Mouse (Mus musculus) c-Kit-positive CD71-positive TER-119-negative erythroid progenitor cells, embryonic 14.5 days (primary cell): ENCODE results near the gene Vmn2r48.
"Not testable (repeated sequence)": the region's sequence is repeated elsewhere in the genome, so short reads cannot be mapped to it uniquely, and the experiment has no call there.

Experiments
- DNase-seq: peaks from one replicate; pipeline ENCODE4 v3.0.0-alpha.2; 2013; ENCODE audit warnings: low read depth

The Vmn2r48 gene

DNA sequence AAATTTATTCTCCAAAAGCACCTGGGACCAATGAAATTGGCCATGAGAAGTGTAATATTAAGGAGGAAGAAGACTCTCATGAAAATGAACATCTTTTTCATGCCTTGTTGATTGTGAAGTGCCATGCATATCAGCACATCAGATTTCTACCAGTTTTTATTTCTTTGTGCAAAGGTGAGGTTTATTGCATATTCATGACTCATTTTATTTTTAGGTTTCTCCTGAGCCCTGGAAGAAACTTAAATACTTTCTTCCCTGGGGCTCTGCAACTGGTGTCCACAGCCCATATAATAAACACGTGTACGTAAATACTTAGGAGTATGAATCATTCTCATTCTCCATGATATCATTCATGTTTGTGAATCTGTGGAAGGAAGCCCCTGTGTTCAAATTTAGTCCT is at the start of gene Vmn2r48:
Gene Vmn2r48 (minus strand): TSS at position 101 of the 400 bp plus-strand sequence.
- DNase-seq, result not testable (repeated sequence)

- DNase-seq, result not testable (repeated sequence)
Measured at GRCm38 (mm10) chr7:9992157-9992556, 38.8 kb upstream of the Vmn2r48 start, which contains the start of gene Vmn2r49. Gene Vmn2r49, minus strand, starts transcription at chr7:9992257.
